In genomic region chr2:166555508-166555907, GRCm38 (mm10) we compare ENCODE assay signal across 9 mouse cellular contexts.
DNase-seq lines count a peak whose midpoint lies in the region; ATAC-seq and TF ChIP-seq lines count a peak whose summit lies in the region.
"Had no signal": no experiment of that assay in that cellular context is flagged by ENCODE, and none has a peak within 500 bp of the region (broad histone marks: within the 10 kb centered on the region; RNA-seq: fewer than 3 reads in every experiment).

No protein-coding gene starts in this region.

- 49% methylated on average over 2 of the region's 2 CpGs for WGBS in midbrain, postnatal 0 days
- WGBS in midbrain, embryonic 15.5 days, result 70% methylated on average over 2 of the region's 2 CpGs
- 64% methylated on average over 2 of the region's 2 CpGs for WGBS in limb, embryonic 10.5 days

- no peak overlapping the region for H3K4me3 ChIP-seq in gastrocnemius, adult 2 months
- no peak overlapping the region for H3K4me3 ChIP-seq in midbrain, postnatal 0 days (ENCODE audit: low read depth, low read length)
- H3K4me3 ChIP-seq in midbrain, embryonic 15.5 days, result no peak overlapping the region
- no peak overlapping the region for H3K4me3 ChIP-seq in limb, embryonic 10.5 days
- H3K4me3 ChIP-seq: heart, embryonic 15.5 days had no signal

- no peaks in the 10 kb centered on the region for H3K36me3 ChIP-seq in midbrain, postnatal 0 days (ENCODE audit: insufficient read depth, low read length)
- H3K36me3 ChIP-seq in midbrain, embryonic 15.5 days (replicated peaks), result no peaks in the 10 kb centered on the region
- no peaks in the 10 kb centered on the region for H3K36me3 ChIP-seq in limb, embryonic 10.5 days
- H3K36me3 ChIP-seq: heart, embryonic 15.5 days had no signal

- no peaks in the 10 kb centered on the region for H3K27me3 ChIP-seq in midbrain, postnatal 0 days (ENCODE audit: insufficient read depth, low read length)
- H3K27me3 ChIP-seq in midbrain, embryonic 15.5 days (replicated peaks), result 0 out of 2 replicates have a peak, but pooled peaks cover 5% of the 10 kb centered on the region
- H3K27me3 ChIP-seq in limb, embryonic 10.5 days (ENCODE audit: low read depth, poor library complexity, severe bottlenecking), result no peaks in the 10 kb centered on the region
- H3K27me3 ChIP-seq: heart, embryonic 15.5 days had no signal

- TF ChIP-seq CTCF in gastrocnemius, adult 2 months (IDR thresholded peaks at IDR 0.05), result peak; percentile 74
- TF ChIP-seq CTCF in midbrain, postnatal 0 days (IDR thresholded peaks at IDR 0.05), result peak; percentile 80

- H3K27ac ChIP-seq in gastrocnemius, adult 2 months, result no peak overlapping the region
- H3K27ac ChIP-seq in midbrain, postnatal 0 days (ENCODE audit: low read depth, low read length), result no peak overlapping the region
- H3K27ac ChIP-seq in midbrain, embryonic 15.5 days, result no peak overlapping the region
- H3K27ac ChIP-seq in limb, embryonic 10.5 days, result peak overlapping the region; percentile 68; the same call in 1 of the 2 replicates
- H3K27ac ChIP-seq: heart, embryonic 15.5 days had no signal

- H3K4me1 ChIP-seq in midbrain, postnatal 0 days (ENCODE audit: insufficient read depth, low read length), result peaks cover 4% of the 10 kb centered on the region; the same call in 1 of the 2 replicates
- H3K4me1 ChIP-seq in midbrain, embryonic 15.5 days, result peaks cover 45% of the 10 kb centered on the region
- H3K4me1 ChIP-seq in limb, embryonic 10.5 days, result peaks cover 71% of the 10 kb centered on the region

- no peak overlapping the region for H3K4me2 ChIP-seq in midbrain, postnatal 0 days (ENCODE audit: low read depth, low read length, poor library complexity, severe bottlenecking)
- no peak overlapping the region for H3K4me2 ChIP-seq in midbrain, embryonic 15.5 days
- H3K4me2 ChIP-seq: heart, embryonic 15.5 days had no signal

- no peaks in the 10 kb centered on the region for H3K9me3 ChIP-seq in midbrain, postnatal 0 days (ENCODE audit: low read length)
- H3K9me3 ChIP-seq in midbrain, embryonic 15.5 days, result no peaks in the 10 kb centered on the region
- H3K9me3 ChIP-seq in limb, embryonic 10.5 days (replicated peaks), result no peaks in the 10 kb centered on the region
- H3K9me3 ChIP-seq: heart, embryonic 15.5 days had no signal

- no peak for ATAC-seq in midbrain, postnatal 0 days (ENCODE audit: low FRiP score)
- no peak for ATAC-seq in midbrain, embryonic 15.5 days (replicated peaks)

- intact Hi-C loops in gastrocnemius, adult 2 months (cut with DNase I), result no loop called here

- H3K9ac ChIP-seq in midbrain, postnatal 0 days (replicated peaks; ENCODE audit: low read length, poor library complexity, severe bottlenecking), result no peak overlapping the region
- no peak overlapping the region for H3K9ac ChIP-seq in midbrain, embryonic 15.5 days
- H3K9ac ChIP-seq: heart, embryonic 15.5 days had no signal

- no peak for DNase-seq in gastrocnemius, adult 2 months
- no peak for DNase-seq in gastrocnemius, postnatal 4 days (ENCODE audit: low spot score in 2 of 2)
- peak; percentile 61 for DNase-seq in midbrain, postnatal 0 days (ENCODE audit: low spot score)
- peak; percentile 60 for DNase-seq in adrenal gland, postnatal 10 days
- DNase-seq in limb, embryonic 10.5 days (ENCODE audit: low spot score), result peak; percentile 65
- DNase-seq in thymus, postnatal 25 days, result peak; percentile 67
- no peak for DNase-seq in ovary, postnatal 36 days (ENCODE audit: low spot score)

Comparison
In these comparisons a context has a peak if more than half of its experiments do, and no peak if none do; other contexts are left out.
1. DNase-seq: peak in midbrain, postnatal 0 days (single experiment), adrenal gland, postnatal 10 days (single experiment), limb, embryonic 10.5 days (single experiment) and thymus, postnatal 25 days (single experiment); none in gastrocnemius, adult 2 months (single experiment), gastrocnemius, postnatal 4 days (0 of 2) and ovary, postnatal 36 days (single experiment).